Mouse (Mus musculus): ENCODE measurements at regions not wholly inside any gene's neighbourhood (a gene's known extent, or its start where the extent isn't known, plus 50 kb on each side); places are given as distances from the start of the nearest gene placed in this dataset.

DNA sequence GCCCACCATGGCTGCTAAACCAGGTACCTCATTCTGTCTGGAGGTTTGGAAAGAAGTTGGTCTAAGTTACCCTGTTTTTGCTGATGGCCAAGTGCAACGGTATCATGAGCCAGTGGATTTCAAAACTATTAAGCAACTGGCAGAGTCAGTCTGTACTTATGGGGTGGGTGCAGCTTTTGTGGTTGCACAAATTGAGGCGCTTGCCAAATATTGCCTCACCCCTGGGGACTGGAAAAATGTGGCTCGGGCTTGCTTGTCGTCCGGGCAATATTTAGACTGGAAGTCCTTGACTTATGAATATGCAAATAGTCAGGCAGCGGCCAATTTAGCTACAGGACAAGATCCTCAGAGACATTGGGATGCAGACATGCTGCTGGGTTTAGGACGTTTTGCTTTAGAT lies 110.2 kb downstream of the Olfr164 start:
- no peaks in the 10 kb centered on the region for H3K36me3 ChIP-seq (ENCODE audit: control insufficient read depth, insufficient read depth, low read length)
- no peaks in the 10 kb centered on the region for H3K27me3 ChIP-seq (ENCODE audit: control insufficient read depth, insufficient read depth, low read length)
- H3K9ac ChIP-seq (ENCODE audit: low read length), result no peak overlapping the region
- no peak overlapping the region for H3K27ac ChIP-seq (replicated peaks)
- DNase-seq (ENCODE audit: low spot score) (no peak), ATAC-seq (ENCODE audit: low FRiP score, low TSS enrichment) (no peak)
- H3K4me1 ChIP-seq (replicated peaks; ENCODE audit: control insufficient read depth, insufficient read depth), result no peaks in the 10 kb centered on the region
- TF ChIP-seq CTCF (IDR thresholded peaks at IDR 0.05; ENCODE audit: low read depth) (no peak), EP300 (optimal IDR thresholded peaks at IDR 0.05) (no peak)
- no peak overlapping the region for H3K4me2 ChIP-seq (replicated peaks; ENCODE audit: low read depth)
- 81% methylated on average over 7 of the region's 7 CpGs for WGBS
- no peak overlapping the region for H3K4me3 ChIP-seq (ENCODE audit: low read depth, low read length)
- H3K9me3 ChIP-seq (ENCODE audit: control insufficient read depth, low read length), result no peaks in the 10 kb centered on the region

DNA sequence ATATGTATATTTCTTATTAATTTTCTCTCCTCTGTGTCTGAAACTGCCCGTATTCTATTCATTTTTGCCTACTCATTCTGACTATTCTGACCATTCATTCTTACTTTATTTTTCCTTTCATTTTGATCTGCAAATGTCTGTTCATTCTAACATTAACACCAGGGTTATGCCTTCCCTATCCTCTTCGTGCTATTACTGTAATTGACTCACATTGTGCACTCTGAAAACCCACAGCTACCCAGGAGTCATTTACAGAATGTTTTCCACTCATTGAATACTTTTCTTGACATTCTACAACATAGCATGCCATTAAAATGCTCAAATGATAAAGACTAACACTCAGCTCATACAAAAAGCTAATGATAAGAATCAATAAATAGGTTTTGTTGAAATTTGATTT lies 112.9 kb downstream of the Olfr164 start:
- no peak overlapping the region for H3K9ac ChIP-seq (ENCODE audit: low read length)
- H3K4me3 ChIP-seq (ENCODE audit: low read depth, low read length), result no peak overlapping the region
- H3K9me3 ChIP-seq (ENCODE audit: control insufficient read depth, low read length), result no peaks in the 10 kb centered on the region
- WGBS, result 70% methylated on average over 2 of the region's 2 CpGs
- H3K36me3 ChIP-seq (ENCODE audit: control insufficient read depth, insufficient read depth, low read length), result no peaks in the 10 kb centered on the region
- ATAC-seq (ENCODE audit: low FRiP score, low TSS enrichment) (no peak), DNase-seq (ENCODE audit: low spot score) (no peak)
- no peaks in the 10 kb centered on the region for H3K4me1 ChIP-seq (replicated peaks; ENCODE audit: control insufficient read depth, insufficient read depth)
- TF ChIP-seq EP300 (optimal IDR thresholded peaks at IDR 0.05) (no peak), CTCF (IDR thresholded peaks at IDR 0.05; ENCODE audit: low read depth) (no peak)
- H3K27ac ChIP-seq (replicated peaks), result no peak overlapping the region
- H3K4me2 ChIP-seq (replicated peaks; ENCODE audit: low read depth), result no peak overlapping the region
- H3K27me3 ChIP-seq (ENCODE audit: control insufficient read depth, insufficient read depth, low read length), result no peaks in the 10 kb centered on the region

DNA sequence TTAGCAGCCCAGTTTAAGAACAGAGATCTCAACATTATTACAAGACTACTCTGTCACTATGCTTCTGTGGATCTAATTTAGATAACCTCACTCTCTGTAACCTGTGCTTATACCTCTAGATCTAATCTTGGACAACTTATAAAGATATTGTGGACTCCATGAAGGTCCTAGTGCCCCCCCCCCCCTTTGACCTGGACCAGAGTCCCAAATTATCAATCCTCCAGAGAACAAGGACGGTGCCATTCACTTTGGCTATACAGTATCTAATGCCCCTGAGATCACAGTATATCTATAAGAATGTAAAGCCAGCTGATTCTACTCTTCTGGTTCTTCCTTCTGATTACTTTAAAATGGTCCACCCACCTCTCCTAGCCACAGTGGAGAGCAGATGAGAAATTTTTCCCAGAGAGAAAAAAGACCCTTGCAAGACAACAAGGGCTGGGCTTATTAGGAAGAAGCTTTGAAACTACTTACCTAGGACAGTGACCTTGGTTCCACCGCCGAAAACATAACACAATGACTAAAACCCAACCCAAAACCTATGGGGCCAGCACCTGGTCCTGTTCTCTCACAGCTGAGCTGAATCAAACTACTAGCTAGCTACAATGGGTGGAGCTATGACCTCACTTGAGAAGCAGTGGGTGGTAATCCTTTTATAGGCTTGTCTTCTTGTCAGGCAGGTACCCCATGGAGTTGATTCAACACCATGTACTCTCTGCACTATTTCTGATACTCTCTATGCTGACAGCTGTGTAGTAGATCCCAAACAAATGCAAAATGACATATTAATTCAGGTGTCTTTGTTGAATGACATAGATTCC lies 113.9 kb downstream of the Olfr164 start:
- H3K9me3 ChIP-seq (ENCODE audit: control insufficient read depth, low read length), result no peaks in the 10 kb centered on the region
- no peak overlapping the region for H3K4me2 ChIP-seq (replicated peaks; ENCODE audit: low read depth)
- 79% methylated on average over 3 of the region's 3 CpGs for WGBS
- no peaks in the 10 kb centered on the region for H3K4me1 ChIP-seq (replicated peaks; ENCODE audit: control insufficient read depth, insufficient read depth)
- TF ChIP-seq EP300 (optimal IDR thresholded peaks at IDR 0.05), result no peak
- TF ChIP-seq CTCF (IDR thresholded peaks at IDR 0.05; ENCODE audit: low read depth), result no peak
- DNase-seq (ENCODE audit: low spot score), result no peak
- H3K9ac ChIP-seq (ENCODE audit: low read length), result no peak overlapping the region
- H3K4me3 ChIP-seq (ENCODE audit: low read depth, low read length), result no peak overlapping the region
- H3K27me3 ChIP-seq (ENCODE audit: control insufficient read depth, insufficient read depth, low read length), result no peaks in the 10 kb centered on the region
- no peak overlapping the region for H3K27ac ChIP-seq (replicated peaks)
- ATAC-seq (ENCODE audit: low FRiP score, low TSS enrichment), result no peak
- H3K36me3 ChIP-seq (ENCODE audit: control insufficient read depth, insufficient read depth, low read length), result no peaks in the 10 kb centered on the region

DNA sequence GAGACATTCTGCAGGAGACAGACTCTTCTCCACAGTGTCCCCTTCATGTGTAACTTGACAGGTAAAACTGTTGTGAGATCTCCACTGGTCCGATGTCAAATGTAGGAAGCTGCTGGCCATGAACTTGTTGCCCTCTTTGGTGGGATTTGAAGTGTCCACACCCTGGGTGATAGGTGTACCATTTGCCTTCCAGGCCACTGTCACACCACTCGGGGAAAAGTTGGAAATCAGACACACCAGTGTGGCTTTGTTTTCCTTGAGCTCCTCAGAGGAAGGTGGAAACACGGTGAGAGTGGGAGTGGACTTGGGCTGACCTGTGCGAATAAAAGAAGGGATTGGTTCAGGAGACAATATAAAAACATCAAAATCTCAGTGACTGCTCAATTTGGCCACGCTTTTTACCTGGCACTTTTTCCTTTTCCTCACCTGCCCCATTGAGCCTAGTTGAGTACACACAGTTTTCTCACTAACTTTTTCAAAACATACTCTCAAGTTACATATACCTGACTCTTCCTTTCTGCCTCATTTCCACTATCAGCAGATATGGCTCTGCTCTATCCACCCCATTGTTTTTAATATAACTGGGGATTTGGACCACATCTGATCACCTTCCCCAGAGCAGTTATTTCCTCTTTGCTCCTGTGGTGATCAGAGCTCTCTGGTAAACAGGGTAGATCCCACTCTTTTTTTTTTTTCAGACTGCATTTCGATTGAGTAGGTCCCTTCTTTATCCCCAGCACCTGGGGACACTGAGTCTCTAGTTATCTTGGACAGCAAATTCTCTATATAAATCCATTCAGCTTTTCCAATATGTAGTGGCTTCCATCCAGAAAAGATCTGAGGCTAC lies 115.1 kb downstream of the Olfr164 start:
- ATAC-seq (ENCODE audit: low FRiP score, low TSS enrichment) (no peak), DNase-seq (ENCODE audit: low spot score) (no peak)
- Histone ChIP-seq H3K27me3 (ENCODE audit: control insufficient read depth, insufficient read depth, low read length) (no peaks in the 10 kb centered on the region), H3K9me3 (ENCODE audit: control insufficient read depth, low read length) (no peaks in the 10 kb centered on the region), H3K4me3 (ENCODE audit: low read depth, low read length) (no peak overlapping the region), H3K9ac (ENCODE audit: low read length) (no peak overlapping the region), H3K4me2 (replicated peaks; ENCODE audit: low read depth) (no peak overlapping the region), H3K27ac (replicated peaks) (no peak overlapping the region), H3K4me1 (replicated peaks; ENCODE audit: control insufficient read depth, insufficient read depth) (no peaks in the 10 kb centered on the region), H3K36me3 (ENCODE audit: control insufficient read depth, insufficient read depth, low read length) (no peaks in the 10 kb centered on the region)
- WGBS, result 63% methylated on average over 6 of the region's 6 CpGs
- TF ChIP-seq EP300 (optimal IDR thresholded peaks at IDR 0.05) (no peak), CTCF (IDR thresholded peaks at IDR 0.05; ENCODE audit: low read depth) (no peak)

DNA sequence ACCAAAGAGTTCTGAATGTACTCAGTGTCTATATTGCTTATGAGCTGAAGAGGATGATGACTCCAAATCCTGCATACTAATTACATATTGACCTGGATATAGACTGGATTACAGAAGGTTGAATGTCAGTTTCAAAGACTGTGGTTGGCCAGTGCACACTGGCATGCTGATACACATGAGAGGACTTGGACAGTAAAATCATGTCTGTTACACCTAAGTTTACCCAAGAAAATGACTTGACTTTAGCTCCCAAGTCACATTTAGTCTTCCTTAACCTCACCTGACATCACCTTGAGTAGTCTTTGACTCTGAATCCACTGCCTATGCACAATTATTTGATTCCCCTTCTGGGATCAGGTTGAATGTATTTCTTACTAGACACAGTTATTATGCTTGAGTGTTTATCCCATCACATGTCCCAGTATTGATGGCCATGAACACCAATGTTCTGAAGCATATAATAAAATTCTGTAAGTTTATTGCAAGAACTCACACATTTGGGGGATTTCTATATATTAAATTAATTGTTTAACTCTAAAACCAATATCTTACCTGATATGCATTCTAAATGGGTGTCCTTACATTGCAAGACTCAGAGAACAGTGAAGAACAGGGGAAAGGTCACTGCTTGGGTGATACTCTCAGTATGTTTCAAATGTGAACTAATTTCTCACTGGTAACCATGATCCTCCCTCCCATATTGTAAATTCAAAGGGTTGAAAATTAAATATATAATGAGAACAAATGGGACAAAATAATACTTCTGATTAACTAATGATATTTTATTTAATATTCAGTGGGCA lies 116.0 kb downstream of the Olfr164 start:
- no peak for TF ChIP-seq EP300 (optimal IDR thresholded peaks at IDR 0.05)
- TF ChIP-seq CTCF (IDR thresholded peaks at IDR 0.05; ENCODE audit: low read depth), result no peak
- ATAC-seq (ENCODE audit: low FRiP score, low TSS enrichment), result no peak
- no peak overlapping the region for H3K4me3 ChIP-seq (ENCODE audit: low read depth, low read length)
- H3K4me1 ChIP-seq (replicated peaks; ENCODE audit: control insufficient read depth, insufficient read depth), result no peaks in the 10 kb centered on the region
- no peaks in the 10 kb centered on the region for H3K36me3 ChIP-seq (ENCODE audit: control insufficient read depth, insufficient read depth, low read length)
- H3K9me3 ChIP-seq (ENCODE audit: control insufficient read depth, low read length), result no peaks in the 10 kb centered on the region
- H3K9ac ChIP-seq (ENCODE audit: low read length), result no peak overlapping the region
- no peak overlapping the region for H3K27ac ChIP-seq (replicated peaks)
- no peaks in the 10 kb centered on the region for H3K27me3 ChIP-seq (ENCODE audit: control insufficient read depth, insufficient read depth, low read length)
- no peak for DNase-seq (ENCODE audit: low spot score)
- no peak overlapping the region for H3K4me2 ChIP-seq (replicated peaks; ENCODE audit: low read depth)
